Mouse (Mus musculus) kidney, postnatal 0 days (tissue): ENCODE results near the gene Trim47. TPM values are rescaled to one million over a fixed set of nuclear protein-coding genes. Genes with fewer than 3 reads are reported as not detected.

Source experiments
- ATAC-seq: fragments of 200-750 bp; cut with Nextera tagmentation; replicated peaks from 2 replicates; pipeline ENCODE4 v1.8.0; 2017; ENCODE audit warnings: low read depth, moderate number of reproducible peaks, moderate TSS enrichment, moderate library complexity; ENCODE audit not compliant: low FRiP score
- DNase-seq: peaks from one replicate; pipeline ENCODE4 v3.0.0-alpha.2; 2016; ENCODE audit warnings: low spot score
- H3K27ac ChIP-seq: fragments of 300-500 bp; sonication (generic); 2 replicates; pipeline ENCODE4 v1.5.1; 2014; ENCODE audit warnings: mild to moderate bottlenecking
- H3K27me3 ChIP-seq: fragments of 300-500 bp; sonication (generic); 2 replicates; pipeline ENCODE4 v1.6.1; 2014; ENCODE audit warnings: low read length, mixed read lengths; ENCODE audit not compliant: insufficient read depth
- H3K36me3 ChIP-seq: fragments of 300-500 bp; sonication (generic); 2 replicates; pipeline ENCODE4 v1.6.1; 2014; ENCODE audit warnings: low read length, mixed read lengths; ENCODE audit not compliant: insufficient read depth
- H3K4me1 ChIP-seq: fragments of 300-500 bp; sonication (generic); replicated peaks from 2 replicates; pipeline ENCODE4 v1.6.1; 2014; ENCODE audit warnings: antibody characterized with exemption, low read length, mixed read lengths; ENCODE audit not compliant: insufficient read depth
- H3K4me2 ChIP-seq: fragments of 300-500 bp; sonication (generic); 2 replicates; pipeline ENCODE4 v1.6.1; 2014; ENCODE audit warnings: mild to moderate bottlenecking, low read length, moderate library complexity, mixed read lengths
- H3K4me3 ChIP-seq: fragments of 300-500 bp; sonication (generic); replicated peaks from 2 replicates; pipeline ENCODE4 v1.5.1; 2014; ENCODE audit warnings: low read depth, low read length
- H3K9ac ChIP-seq: fragments of 300-500 bp; sonication (generic); 2 replicates; pipeline ENCODE4 v1.6.1; 2014; ENCODE audit warnings: low read depth, low read length
- H3K9me3 ChIP-seq: fragments of 300-500 bp; sonication (generic); replicated peaks from 2 replicates; pipeline ENCODE4 v1.6.1; 2016; ENCODE audit warnings: low read length, inconsistent platforms, mixed read lengths
- CTCF ChIP-seq: IDR thresholded peaks from 2 replicates; pipeline ENCODE4 v1.5.1; 2016; ENCODE audit warnings: antibody characterized with exemption, low read depth, mild to moderate bottlenecking, moderate library complexity
- WGBS: fragments of 180-500 bp; shearing (Covaris S2); extraction: QIAGEN DNeasy Blood & Tissue Kit; methylation state at CpG from one replicate; pipeline ENCODE4 v1.1.7; 2014; 5-methylcytosine and 5-hydroxymethylcytosine counted together
- polyA plus RNA-seq: library from polyadenylated mRNA; unstranded; fragments of >200 nt; fragmentation: Nextera tagmentation; extraction: Ambion mirVana; gene quantifications from 2 replicates; pipeline ENCODE4 v1.2.1, GENCODE M21; 2015

Gene Trim47
- polyA plus RNA-seq, 1 experiment from 2014 or later = 40.8 TPM

DNA sequence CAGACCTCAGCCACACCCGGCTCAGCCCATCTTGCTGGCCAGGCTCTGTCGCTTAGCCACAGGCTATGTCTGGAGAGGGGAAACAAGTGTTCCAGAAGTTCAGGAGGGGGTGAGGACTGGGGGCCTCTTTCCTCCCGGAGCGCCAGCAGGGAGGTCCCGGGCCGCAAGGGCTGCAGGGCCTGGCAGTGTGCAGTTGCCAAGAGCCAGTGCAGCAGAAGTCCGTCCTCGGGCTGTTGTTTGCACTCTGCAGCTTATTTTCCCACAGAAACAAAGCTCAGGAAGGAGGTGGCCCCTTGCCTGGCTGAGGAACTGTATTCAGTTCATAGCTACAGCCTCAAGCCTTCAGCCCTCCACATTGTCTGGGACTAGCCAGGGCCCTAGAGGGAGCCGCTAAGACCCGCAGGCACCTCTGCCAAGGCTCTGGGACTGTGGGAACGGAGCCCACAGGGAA is 25.1 kb downstream of the Trim47 start:
- peak; percentile 38 for DNase-seq
- H3K4me1 ChIP-seq = peaks cover 67% of the 10 kb centered on the region
- no peak for TF ChIP-seq CTCF
- H3K4me2 ChIP-seq = peak overlapping the region; percentile 38
- H3K27me3 ChIP-seq = no peaks in the 10 kb centered on the region
- WGBS = 38% methylated on average over 11 of the region's 11 CpGs
- peak overlapping the region; percentile 44 for H3K9ac ChIP-seq
- peak overlapping the region; percentile 95 for H3K27ac ChIP-seq
- no peaks in the 10 kb centered on the region for H3K9me3 ChIP-seq
- ATAC-seq = no peak
- H3K36me3 ChIP-seq = no peaks in the 10 kb centered on the region; the same call in 1 of the 2 replicates
- H3K4me3 ChIP-seq = no peak overlapping the region

DNA sequence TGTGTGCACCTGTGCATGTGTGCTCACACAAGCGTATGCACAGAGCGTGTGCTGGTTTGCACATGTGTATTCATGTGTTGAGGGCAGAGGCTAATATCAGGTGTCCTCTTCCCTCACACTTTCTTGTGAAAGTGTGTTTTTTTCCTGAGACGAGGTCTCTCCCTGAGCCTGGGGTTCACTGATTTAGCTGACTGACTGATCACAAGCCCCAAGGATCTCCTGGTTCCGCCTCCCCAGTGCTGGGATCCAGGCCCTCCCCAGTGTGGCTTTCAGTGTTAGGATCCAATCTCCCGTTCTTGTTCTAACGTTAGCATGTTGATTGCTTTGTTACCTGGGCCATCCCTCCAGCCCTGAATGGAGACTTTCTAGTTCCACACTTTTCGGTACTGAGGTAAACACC is 26.2 kb downstream of the Trim47 start:
- H3K36me3 ChIP-seq = no peaks in the 10 kb centered on the region; the same call in 1 of the 2 replicates
- no peaks in the 10 kb centered on the region for H3K9me3 ChIP-seq
- 61% methylated on average over 7 of the region's 7 CpGs for WGBS
- H3K27me3 ChIP-seq = no peaks in the 10 kb centered on the region
- 0 out of 2 replicates have a peak overlapping the region, but pooled peaks have one; percentile 10 for H3K9ac ChIP-seq
- H3K4me2 ChIP-seq = peak overlapping the region; percentile 38; the same call in 1 of the 2 replicates
- no peak for TF ChIP-seq CTCF
- H3K4me3 ChIP-seq = no peak overlapping the region
- H3K27ac ChIP-seq = peak overlapping the region; percentile 95
- DNase-seq = no peak
- H3K4me1 ChIP-seq = peaks cover 57% of the 10 kb centered on the region
- ATAC-seq = no peak

DNA sequence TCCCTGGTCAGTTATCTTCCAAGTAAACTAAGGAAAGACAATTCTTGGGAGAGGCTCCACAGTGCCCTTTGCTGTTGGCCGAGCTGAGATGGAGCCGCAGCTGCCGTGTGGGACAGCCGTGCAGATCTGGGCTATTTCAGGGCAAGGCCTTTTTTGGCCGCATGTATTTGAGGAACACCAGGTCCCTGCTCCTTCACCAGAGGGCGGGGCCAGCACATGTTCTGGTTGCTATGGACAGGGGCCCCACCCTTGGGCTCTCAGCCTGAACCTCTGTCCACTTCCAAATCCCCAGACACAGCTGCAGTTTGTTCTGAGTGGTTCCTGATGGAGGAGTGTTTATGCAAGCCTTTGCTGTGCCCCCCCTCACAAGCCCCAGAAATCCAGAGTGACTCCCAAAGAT is 26.6 kb downstream of the Trim47 start:
- H3K27me3 ChIP-seq = no peaks in the 10 kb centered on the region
- peaks cover 55% of the 10 kb centered on the region for H3K4me1 ChIP-seq
- 57% methylated on average over 6 of the region's 6 CpGs for WGBS
- no peaks in the 10 kb centered on the region for H3K36me3 ChIP-seq
- H3K4me3 ChIP-seq = no peak overlapping the region
- peak; percentile 41 for DNase-seq
- H3K9ac ChIP-seq = peak overlapping the region; percentile 10; the same call in 1 of the 2 replicates
- H3K27ac ChIP-seq = peak overlapping the region; percentile 95
- TF ChIP-seq CTCF = no peak
- H3K4me2 ChIP-seq = peak overlapping the region; percentile 38
- ATAC-seq = no peak
- no peaks in the 10 kb centered on the region for H3K9me3 ChIP-seq

DNA sequence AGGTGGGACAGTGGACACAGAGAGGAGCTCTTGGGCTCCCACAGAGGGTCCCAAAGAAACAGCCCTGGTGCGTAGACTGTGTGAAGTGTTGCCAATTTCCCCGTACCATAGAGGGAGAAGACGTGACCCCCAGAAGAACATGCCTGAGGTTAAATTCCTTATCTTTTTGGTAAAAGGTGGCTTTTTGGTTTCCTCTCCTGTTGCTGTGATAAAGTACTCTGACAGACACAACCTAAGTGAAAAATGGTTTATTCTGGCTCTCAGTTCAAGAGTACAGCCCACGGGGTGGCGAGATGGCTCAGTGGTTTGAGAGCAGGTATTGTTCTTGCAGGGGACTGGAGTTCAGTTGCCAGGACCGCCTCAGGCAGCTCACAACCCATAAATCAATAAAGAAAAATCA is 27.5 kb downstream of the Trim47 start:
- 75% methylated on average over 6 of the region's 6 CpGs for WGBS
- Histone ChIP-seq H3K4me3 (no peak overlapping the region), H3K27ac (peak overlapping the region; percentile 95), H3K9me3 (no peaks in the 10 kb centered on the region), H3K4me2 (peak overlapping the region; percentile 38), H3K4me1 (peaks cover 54% of the 10 kb centered on the region), H3K9ac (0 out of 2 replicates have a peak overlapping the region, but pooled peaks have one; percentile 38), H3K27me3 (no peaks in the 10 kb centered on the region), H3K36me3 (no peaks in the 10 kb centered on the region)
- TF ChIP-seq CTCF = no peak
- no peak for ATAC-seq
- DNase-seq = no peak

DNA sequence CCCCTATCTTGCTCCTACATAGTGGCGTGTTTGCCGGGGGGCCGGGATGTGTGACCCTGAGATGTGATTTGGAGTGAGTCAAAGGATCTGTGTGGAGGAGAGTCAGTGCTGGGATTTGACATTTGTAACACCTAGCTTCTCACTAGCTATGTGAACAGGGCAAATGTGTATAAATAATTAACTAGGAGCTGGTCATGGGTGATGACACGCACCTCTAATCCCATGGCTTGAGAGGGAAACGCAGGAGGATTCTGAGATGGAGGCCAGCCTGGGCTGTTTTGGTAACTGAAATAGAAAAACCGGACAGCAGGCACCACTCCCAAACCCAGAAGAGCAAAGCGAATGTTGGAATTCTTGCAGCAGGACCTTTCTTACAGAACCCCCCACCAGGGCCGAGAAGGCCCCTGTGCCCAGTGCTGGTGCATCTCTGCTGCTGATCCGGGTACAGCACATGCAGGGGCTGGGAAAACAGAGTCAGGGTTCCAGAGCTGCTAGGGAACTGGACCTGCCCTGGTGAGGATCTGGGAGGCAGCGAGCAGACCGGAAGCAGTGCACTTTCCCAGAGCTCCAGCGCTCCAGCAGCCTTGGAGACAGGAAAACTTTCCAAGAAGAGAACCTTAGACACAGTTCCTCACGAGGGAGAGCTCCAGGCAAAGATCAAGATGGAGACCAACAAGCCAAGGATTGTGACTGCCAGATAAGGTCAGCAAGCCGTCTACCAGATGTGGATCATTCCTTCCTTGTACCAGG is 28.1 kb downstream of the Trim47 start:
- WGBS = 34% methylated on average over 14 of the region's 14 CpGs
- peak overlapping the region; percentile 95 for H3K27ac ChIP-seq
- no peak overlapping the region for H3K4me3 ChIP-seq
- ATAC-seq = peak; percentile 79
- peak; percentile 54 for DNase-seq
- TF ChIP-seq CTCF = no peak
- H3K36me3 ChIP-seq = no peaks in the 10 kb centered on the region
- peak overlapping the region; percentile 38 for H3K4me2 ChIP-seq
- H3K9ac ChIP-seq = peak overlapping the region; percentile 38; the same call in 1 of the 2 replicates
- no peaks in the 10 kb centered on the region for H3K9me3 ChIP-seq
- peaks cover 48% of the 10 kb centered on the region for H3K4me1 ChIP-seq
- no peaks in the 10 kb centered on the region for H3K27me3 ChIP-seq

DNA sequence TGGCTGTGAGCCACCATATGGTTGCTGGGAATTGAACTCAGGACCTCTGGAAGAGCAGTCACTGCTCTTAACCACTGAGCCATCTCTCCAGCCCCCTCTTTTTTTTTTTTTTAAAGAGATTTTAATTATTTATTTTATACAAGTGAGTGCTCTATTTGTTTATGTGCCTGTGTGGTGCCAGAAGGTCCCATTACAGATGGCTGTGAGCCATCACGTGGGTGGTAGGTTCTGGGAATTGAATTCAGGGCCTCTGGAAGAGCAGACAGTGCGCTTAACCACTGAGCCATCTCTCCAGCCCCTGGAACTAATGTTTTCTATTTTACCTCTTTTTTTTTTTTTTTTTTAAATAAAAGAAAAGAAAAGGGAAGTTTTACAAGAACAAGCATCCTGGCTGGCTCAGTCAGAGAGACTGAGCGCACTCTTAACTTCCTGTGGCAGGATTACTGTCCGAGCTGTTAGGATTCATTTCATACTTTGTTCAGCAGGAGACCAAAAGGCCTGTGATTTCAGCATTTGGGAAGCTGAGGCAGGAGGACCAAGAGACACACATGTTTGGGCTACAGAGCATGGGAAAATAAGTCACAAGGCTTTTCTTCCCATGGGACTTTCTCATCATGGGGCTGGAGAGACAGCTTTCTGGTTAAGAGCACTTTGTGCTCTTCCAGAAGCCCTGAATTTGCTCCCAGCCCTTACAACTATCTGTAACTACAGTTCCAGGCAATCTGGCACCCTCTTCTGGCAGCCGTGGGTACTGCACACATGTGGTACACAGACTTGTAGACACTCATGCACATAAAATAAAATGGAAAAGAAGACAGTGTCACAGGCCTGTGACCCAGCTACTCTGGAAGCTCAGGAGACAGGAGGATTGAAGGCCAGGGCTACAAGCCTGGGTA is 30.5 kb downstream of the Trim47 start:
- no peaks in the 10 kb centered on the region for H3K9me3 ChIP-seq
- WGBS = 88% methylated on average over 5 of the region's 5 CpGs

More for the DNA sequence above, 30.5 kb downstream of the Trim47 start:
- Histone ChIP-seq H3K36me3 (no peaks in the 10 kb centered on the region), H3K4me1 (peaks cover 29% of the 10 kb centered on the region), H3K4me2 (no peak overlapping the region), H3K27ac (no peak overlapping the region), H3K9ac (no peak overlapping the region), H3K4me3 (no peak overlapping the region), H3K27me3 (no peaks in the 10 kb centered on the region)
- ATAC-seq (no peak), DNase-seq (no peak)
- TF ChIP-seq CTCF = peak; percentile 67
